Mouse (Mus musculus): ENCODE data around the gene Cacng6. TPM values are rescaled to one million over a fixed set of nuclear protein-coding genes. Genes with fewer than 3 reads are reported as not detected.
"Not testable (repeated sequence)": the region's sequence is repeated elsewhere in the genome, so short reads cannot be mapped to it uniquely, and the experiment has no call there.

The Cacng6 gene
- polyA plus RNA-seq, 1 experiment from 2014 or later = 0.21 TPM

GRCm38 (mm10) chr7:3391081-3391451 lies 32.9 kb upstream of the Cacng6 start:
- Histone ChIP-seq H3K36me3 (ENCODE audit: control insufficient read depth, insufficient read depth, low read length) (no peaks in the 10 kb centered on the region), H3K4me3 (ENCODE audit: low read length) (peak overlapping the region; percentile 31; the same call in 1 of the 2 replicates), H3K27ac (ENCODE audit: low read length) (no peak overlapping the region), H3K4me1 (ENCODE audit: control insufficient read depth, insufficient read depth, low read length) (no peaks in the 10 kb centered on the region), H3K9me3 (ENCODE audit: control insufficient read depth, low read length) (no peaks in the 10 kb centered on the region), H3K9ac (ENCODE audit: low read depth, low read length) (no peak overlapping the region), H3K4me2 (ENCODE audit: low read depth, low read length) (peak overlapping the region; percentile 50), H3K27me3 (replicated peaks; ENCODE audit: control insufficient read depth, insufficient read depth, low read length) (no peaks in the 10 kb centered on the region)
- 6% methylated on average over 12 of the region's 12 CpGs for WGBS
- no peak; the same call in 1 of the 2 replicates for ATAC-seq

GRCm38 (mm10) chr7:3391809-3392208 lies 32.2 kb upstream of the Cacng6 start:
- H3K4me2 ChIP-seq (ENCODE audit: low read depth, low read length) = no peak overlapping the region
- H3K27ac ChIP-seq (ENCODE audit: low read length) = no peak overlapping the region
- no peaks in the 10 kb centered on the region for H3K27me3 ChIP-seq (replicated peaks; ENCODE audit: control insufficient read depth, insufficient read depth, low read length)
- no peak overlapping the region for H3K9ac ChIP-seq (ENCODE audit: low read depth, low read length)
- no peak overlapping the region for H3K4me3 ChIP-seq (ENCODE audit: low read length)
- H3K36me3 ChIP-seq (ENCODE audit: control insufficient read depth, insufficient read depth, low read length) = no peaks in the 10 kb centered on the region
- 28% methylated on average over 4 of the region's 4 CpGs for WGBS
- no peak for ATAC-seq
- no peaks in the 10 kb centered on the region for H3K4me1 ChIP-seq (ENCODE audit: control insufficient read depth, insufficient read depth, low read length)
- H3K9me3 ChIP-seq (ENCODE audit: control insufficient read depth, low read length) = no peaks in the 10 kb centered on the region

GRCm38 (mm10) chr7:3397355-3397754 lies 26.6 kb upstream of the Cacng6 start:
- Histone ChIP-seq H3K36me3 (ENCODE audit: control insufficient read depth, insufficient read depth, low read length) (no peaks in the 10 kb centered on the region), H3K9me3 (ENCODE audit: control insufficient read depth, low read length) (no peaks in the 10 kb centered on the region), H3K4me3 (ENCODE audit: low read length) (no peak overlapping the region), H3K4me2 (ENCODE audit: low read depth, low read length) (no peak overlapping the region), H3K9ac (ENCODE audit: low read depth, low read length) (no peak overlapping the region), H3K4me1 (ENCODE audit: control insufficient read depth, insufficient read depth, low read length) (no peaks in the 10 kb centered on the region), H3K27me3 (replicated peaks; ENCODE audit: control insufficient read depth, insufficient read depth, low read length) (no peaks in the 10 kb centered on the region), H3K27ac (ENCODE audit: low read length) (no peak overlapping the region)
- no peak for ATAC-seq
- 57% methylated on average over 10 of the region's 10 CpGs for WGBS

DNA sequence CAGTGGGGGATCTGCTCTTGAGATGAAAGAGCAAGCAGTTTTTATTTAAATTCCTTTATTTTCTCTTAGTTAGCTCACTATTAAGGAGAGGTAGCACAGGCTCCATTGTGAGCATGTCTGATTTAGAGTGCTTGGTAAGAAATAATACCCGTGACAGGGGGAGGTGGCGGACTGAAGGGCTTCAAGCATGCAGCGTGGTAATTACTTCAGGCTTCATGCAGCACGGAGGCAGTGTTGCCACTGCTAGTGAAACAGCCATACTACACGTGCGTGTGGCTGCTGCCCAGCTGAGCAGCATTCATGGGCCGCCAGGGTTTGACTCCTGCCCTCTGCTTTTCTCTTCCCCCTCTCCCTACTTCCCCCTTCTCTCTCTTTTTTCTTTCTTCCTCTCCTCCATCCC lies 26.2 kb upstream of the Cacng6 start:
- no peaks in the 10 kb centered on the region for H3K36me3 ChIP-seq (ENCODE audit: control insufficient read depth, insufficient read depth, low read length)
- no peak overlapping the region for H3K27ac ChIP-seq (ENCODE audit: low read length)
- H3K4me1 ChIP-seq (ENCODE audit: control insufficient read depth, insufficient read depth, low read length) = no peaks in the 10 kb centered on the region
- no peak for ATAC-seq
- no peak overlapping the region for H3K9ac ChIP-seq (ENCODE audit: low read depth, low read length)
- WGBS = 56% methylated on average over 7 of the region's 7 CpGs
- no peaks in the 10 kb centered on the region for H3K27me3 ChIP-seq (replicated peaks; ENCODE audit: control insufficient read depth, insufficient read depth, low read length)
- no peak overlapping the region for H3K4me2 ChIP-seq (ENCODE audit: low read depth, low read length)
- H3K4me3 ChIP-seq (ENCODE audit: low read length) = no peak overlapping the region
- H3K9me3 ChIP-seq (ENCODE audit: control insufficient read depth, low read length) = no peaks in the 10 kb centered on the region

DNA sequence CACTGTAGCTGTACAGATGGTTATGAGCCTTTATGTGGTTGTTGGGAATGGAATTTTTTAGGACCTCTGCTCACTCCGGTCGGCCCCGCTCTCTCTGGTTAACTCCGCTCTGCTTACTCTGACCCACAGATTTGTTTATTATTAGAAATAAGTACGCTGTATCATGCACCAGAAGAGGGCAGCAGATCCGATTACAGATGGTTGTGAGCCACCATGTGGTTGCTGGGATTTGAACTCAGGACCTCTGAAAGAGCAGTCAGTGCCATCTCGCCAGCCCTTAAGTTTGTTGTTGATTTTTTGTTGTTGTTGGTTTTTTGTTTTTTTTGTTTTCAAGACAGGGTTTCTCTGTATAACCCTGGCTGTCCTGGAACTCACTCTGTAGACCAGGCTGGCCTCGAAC lies 25.6 kb upstream of the Cacng6 start:
- WGBS = 86% methylated on average over 8 of the region's 8 CpGs
- ATAC-seq; H3K27ac ChIP-seq (ENCODE audit: low read length): not testable (repeated sequence)

DNA sequence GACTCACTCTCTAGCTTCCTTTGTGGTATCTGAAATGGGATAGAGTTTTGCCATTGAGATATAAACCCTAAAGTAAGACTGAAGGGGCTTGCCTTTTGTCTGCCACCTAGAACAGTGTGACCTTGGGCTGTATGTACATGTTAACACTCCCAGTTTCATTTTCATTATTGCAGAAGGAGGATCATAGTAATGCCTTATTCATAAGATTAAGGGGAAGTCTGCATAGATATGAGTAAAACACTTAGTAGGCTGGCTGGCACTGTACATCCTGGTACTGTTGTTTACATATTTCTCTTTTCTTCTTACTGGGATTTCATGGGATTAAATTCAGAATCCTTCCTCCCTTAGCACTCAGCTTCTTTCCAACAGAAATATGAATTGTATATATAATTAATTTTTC lies 24.1 kb upstream of the Cacng6 start:
- no peak for ATAC-seq
- no peak overlapping the region for H3K4me2 ChIP-seq (ENCODE audit: low read depth, low read length)
- H3K9ac ChIP-seq (ENCODE audit: low read depth, low read length) = no peak overlapping the region
- no peaks in the 10 kb centered on the region for H3K4me1 ChIP-seq (ENCODE audit: control insufficient read depth, insufficient read depth, low read length)
- no peak overlapping the region for H3K4me3 ChIP-seq (ENCODE audit: low read length)
- no peak overlapping the region for H3K27ac ChIP-seq (ENCODE audit: low read length)
- no peaks in the 10 kb centered on the region for H3K9me3 ChIP-seq (ENCODE audit: control insufficient read depth, low read length)
- no peaks in the 10 kb centered on the region for H3K36me3 ChIP-seq (ENCODE audit: control insufficient read depth, insufficient read depth, low read length)
- no peaks in the 10 kb centered on the region for H3K27me3 ChIP-seq (replicated peaks; ENCODE audit: control insufficient read depth, insufficient read depth, low read length)

More for the DNA sequence above, 25.6 kb upstream of the Cacng6 start:
- H3K4me2 ChIP-seq (ENCODE audit: low read depth, low read length); H3K9ac ChIP-seq (ENCODE audit: low read depth, low read length); H3K9me3 ChIP-seq (ENCODE audit: control insufficient read depth, low read length); H3K4me3 ChIP-seq (ENCODE audit: low read length); H3K27me3 ChIP-seq (replicated peaks; ENCODE audit: control insufficient read depth, insufficient read depth, low read length); H3K36me3 ChIP-seq (ENCODE audit: control insufficient read depth, insufficient read depth, low read length); H3K4me1 ChIP-seq (ENCODE audit: control insufficient read depth, insufficient read depth, low read length): not testable (repeated sequence)

DNA sequence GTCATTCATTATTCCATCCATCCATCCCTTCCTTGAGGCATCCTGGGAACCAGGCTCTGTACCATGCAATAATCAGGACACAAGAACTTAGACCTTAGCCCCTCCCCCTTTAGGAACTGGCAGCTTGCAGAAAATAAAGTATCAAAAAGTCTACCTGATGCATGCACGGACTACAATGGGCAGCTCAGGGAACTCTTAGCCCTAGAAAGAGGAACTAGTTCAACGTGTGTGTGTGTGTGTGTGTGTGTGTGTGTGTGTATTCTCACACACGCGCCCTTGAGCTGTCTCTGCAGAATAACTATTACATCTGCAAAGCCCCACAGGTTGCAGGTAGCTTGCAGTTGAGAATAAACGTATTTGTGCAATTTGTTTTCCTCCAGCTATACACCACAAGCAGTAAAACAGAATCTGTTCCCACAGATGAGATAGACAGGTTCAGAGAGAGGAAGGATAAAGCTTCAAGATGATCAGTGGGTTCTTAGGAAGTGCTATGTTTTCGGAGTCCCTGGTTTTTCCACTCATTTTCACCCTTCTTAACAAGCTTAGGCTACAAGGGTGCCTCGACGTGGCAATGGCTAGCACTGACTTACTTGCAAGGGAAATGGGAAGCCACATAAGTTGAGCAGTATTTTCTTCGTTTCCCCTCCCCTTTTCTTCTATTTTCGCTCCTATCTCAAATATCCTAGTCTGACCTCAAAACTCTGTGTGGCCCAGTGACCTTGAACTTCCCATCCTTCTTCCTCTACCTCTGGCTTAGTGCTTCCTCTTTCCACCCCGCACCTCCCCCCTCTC lies 14.1 kb upstream of the Cacng6 start:
- H3K4me3 ChIP-seq (ENCODE audit: low read length) = no peak overlapping the region
- ATAC-seq = no peak
- H3K4me1 ChIP-seq (ENCODE audit: control insufficient read depth, insufficient read depth, low read length) = peaks cover 8% of the 10 kb centered on the region
- H3K27me3 ChIP-seq (replicated peaks; ENCODE audit: control insufficient read depth, insufficient read depth, low read length) = peaks cover 42% of the 10 kb centered on the region
- H3K9me3 ChIP-seq (ENCODE audit: control insufficient read depth, low read length) = no peaks in the 10 kb centered on the region
- no peaks in the 10 kb centered on the region for H3K36me3 ChIP-seq (ENCODE audit: control insufficient read depth, insufficient read depth, low read length)
- H3K9ac ChIP-seq (ENCODE audit: low read depth, low read length) = no peak overlapping the region
- WGBS = 57% methylated on average over 11 of the region's 11 CpGs
- H3K4me2 ChIP-seq (ENCODE audit: low read depth, low read length) = no peak overlapping the region
- H3K27ac ChIP-seq (ENCODE audit: low read length) = no peak overlapping the region

DNA sequence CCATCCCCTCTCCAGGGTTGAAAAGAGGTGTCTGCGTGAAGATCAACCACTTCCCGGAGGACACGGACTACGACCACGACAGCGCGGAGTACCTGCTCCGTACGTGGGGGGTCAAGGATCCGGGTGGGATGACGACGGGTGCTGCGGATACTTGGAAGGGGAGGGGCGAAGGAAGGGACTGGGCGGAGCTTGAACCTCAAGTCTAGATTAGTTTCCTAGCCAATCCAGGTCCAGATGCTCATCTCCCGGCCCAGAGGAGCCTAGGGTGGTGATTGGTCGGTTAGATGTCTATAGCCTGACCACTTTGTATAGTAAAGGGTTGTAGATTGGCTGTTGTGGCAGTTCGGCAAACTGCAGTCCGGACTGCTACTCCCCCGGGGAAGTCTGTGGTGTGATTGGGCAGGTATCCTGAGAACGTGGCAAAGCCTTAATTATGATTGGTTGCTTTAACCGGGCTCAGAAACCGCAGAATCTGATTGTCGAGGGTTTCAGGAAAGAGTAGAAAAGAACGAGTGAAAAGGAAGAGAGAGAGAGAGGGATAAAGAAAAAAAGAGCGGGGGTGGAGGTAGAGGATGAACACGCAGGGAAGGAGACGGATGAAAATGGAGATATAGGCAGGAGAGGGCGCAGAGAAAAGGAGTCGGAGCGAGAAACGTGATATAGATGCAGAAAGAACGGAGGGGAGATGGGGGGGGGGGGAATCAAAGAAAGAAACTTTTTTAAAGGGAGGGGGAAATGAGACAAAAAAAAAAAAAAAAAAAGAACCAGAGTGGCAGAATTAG lies 12.6 kb upstream of the Cacng6 start:
- under 1% methylated on average over 33 of the region's 33 CpGs for WGBS

DNA sequence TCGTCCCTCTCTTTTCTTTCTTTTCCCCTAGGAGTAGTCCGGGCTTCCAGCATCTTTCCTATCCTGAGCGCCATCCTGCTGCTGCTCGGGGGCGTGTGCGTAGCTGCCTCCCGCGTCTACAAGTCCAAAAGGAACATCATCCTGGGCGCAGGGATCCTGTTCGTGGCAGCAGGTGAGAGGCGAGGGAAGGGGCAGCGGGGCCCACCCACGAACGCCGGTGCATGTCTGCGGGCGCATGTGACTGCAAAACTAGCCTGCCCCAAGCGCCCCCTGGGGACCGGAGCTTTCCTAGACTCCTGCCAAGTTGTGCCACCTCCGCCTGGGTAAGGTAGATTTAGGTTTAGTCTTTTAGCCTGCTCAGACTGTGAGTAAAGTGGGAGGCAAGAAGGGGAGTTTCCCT lies 12.0 kb upstream of the Cacng6 start:
- Histone ChIP-seq H3K27me3 (replicated peaks; ENCODE audit: control insufficient read depth, insufficient read depth, low read length) (peaks cover 62% of the 10 kb centered on the region), H3K9me3 (ENCODE audit: control insufficient read depth, low read length) (no peaks in the 10 kb centered on the region), H3K4me3 (ENCODE audit: low read length) (peak overlapping the region; percentile 41), H3K9ac (ENCODE audit: low read depth, low read length) (0 out of 2 replicates have a peak overlapping the region, but pooled peaks have one; percentile 43), H3K27ac (ENCODE audit: low read length) (no peak overlapping the region), H3K4me1 (ENCODE audit: control insufficient read depth, insufficient read depth, low read length) (peaks cover 8% of the 10 kb centered on the region), H3K36me3 (ENCODE audit: control insufficient read depth, insufficient read depth, low read length) (no peaks in the 10 kb centered on the region), H3K4me2 (ENCODE audit: low read depth, low read length) (peak overlapping the region; percentile 67)
- WGBS = 1% methylated on average over 20 of the region's 20 CpGs
- ATAC-seq = no peak

More for the DNA sequence above, 12.6 kb upstream of the Cacng6 start:
- Histone ChIP-seq H3K27me3 (replicated peaks; ENCODE audit: control insufficient read depth, insufficient read depth, low read length) (peaks cover 56% of the 10 kb centered on the region), H3K9ac (ENCODE audit: low read depth, low read length) (peak overlapping the region; percentile 37; the same call in 1 of the 2 replicates), H3K4me2 (ENCODE audit: low read depth, low read length) (peak overlapping the region; percentile 67), H3K36me3 (ENCODE audit: control insufficient read depth, insufficient read depth, low read length) (no peaks in the 10 kb centered on the region), H3K4me3 (ENCODE audit: low read length) (peak overlapping the region; percentile 41), H3K9me3 (ENCODE audit: control insufficient read depth, low read length) (no peaks in the 10 kb centered on the region), H3K27ac (ENCODE audit: low read length) (no peak overlapping the region), H3K4me1 (ENCODE audit: control insufficient read depth, insufficient read depth, low read length) (peaks cover 8% of the 10 kb centered on the region)
- peak; percentile 80 for ATAC-seq

Data from intestine, embryonic 16.5 days (tissue).